Mouse (Mus musculus) layer of hippocampus, postnatal 36 days (tissue): ENCODE data around the gene Shisa9. TPM values are rescaled to one million over a fixed set of nuclear protein-coding genes. Genes with fewer than 3 reads are reported as not detected.
A peak's percentile ranks its signal among the peaks of the same experiment; 100 is the strongest.
"Not testable (repeated sequence)": the region's sequence is repeated elsewhere in the genome, so short reads cannot be mapped to it uniquely, and the experiment has no call there.

Experiments used
- DNase-seq, 2 experiments: peaks; one replicate each; pipeline ENCODE4 v3.0.0; 2022
- total RNA-seq, 2 experiments: library from RNA; stranded (reverse); gene quantifications; 2 replicates each; pipeline ENCODE4 v1.2.3; 2021

Shisa9 gene
- 10 to 100 TPM; 51.9 to 57.4 TPM for total RNA-seq

DNA sequence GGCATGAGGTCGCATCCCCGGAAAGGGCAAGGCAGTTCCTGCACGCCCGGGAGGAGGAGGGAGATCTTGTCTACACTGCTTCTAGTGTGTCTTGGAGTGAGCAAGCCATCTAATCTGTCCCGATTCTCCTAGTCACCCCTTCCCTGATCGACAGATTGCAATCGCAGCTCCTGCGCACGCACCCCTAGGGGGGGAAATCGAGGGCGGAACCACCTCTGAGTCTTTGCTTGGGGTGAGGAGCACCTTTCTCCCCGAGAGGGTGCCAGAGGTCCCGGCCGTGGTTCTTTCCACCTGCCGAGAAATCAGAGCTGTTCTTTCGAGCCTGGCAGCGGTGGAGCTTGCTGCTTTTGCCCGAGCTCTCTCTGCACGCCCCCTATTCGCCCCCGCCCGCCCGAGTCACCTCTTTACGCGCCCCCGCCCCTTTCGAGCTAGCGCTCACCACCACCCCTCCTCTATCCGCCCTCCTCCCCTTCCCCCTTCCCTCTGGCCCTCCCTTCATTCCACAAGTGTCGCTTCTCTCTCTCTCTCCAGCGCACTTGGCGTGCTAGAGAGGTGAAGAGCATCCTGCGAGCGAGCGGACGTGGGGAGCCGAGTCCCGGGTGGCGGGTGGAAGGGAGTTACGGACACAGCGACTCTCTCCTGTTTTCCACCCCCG, at the start of gene Shisa9:
TSS of gene Shisa9 (plus strand) at position 498 of the 655 bp plus-strand sequence.
- DNase-seq: peak; percentile 58 to 60

- peak; percentile 5 to 11 for DNase-seq
These were observed 43.4 kb upstream of the Shisa9 start for GRCm38 (mm10) chr16:11940477-11940876.

DNA sequence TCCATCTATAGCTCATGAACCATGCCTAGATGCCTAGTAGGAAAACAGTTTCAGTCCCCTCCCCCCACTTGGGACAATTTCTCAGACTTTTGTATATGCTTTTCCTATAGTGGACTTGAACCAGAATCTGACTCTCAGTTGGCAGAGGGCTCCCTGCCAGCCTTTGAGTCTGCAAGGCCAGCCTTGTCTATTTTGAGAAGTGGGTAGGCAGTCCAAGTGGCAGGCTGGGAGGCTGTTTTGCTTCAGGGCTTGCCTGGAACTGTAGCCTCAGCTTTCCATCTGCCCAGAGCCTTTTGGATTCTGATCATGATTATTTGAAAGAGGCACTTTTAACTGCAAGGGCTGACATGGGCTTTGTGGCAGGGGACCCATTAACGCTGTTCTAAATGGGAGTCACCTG, 23.2 kb upstream of the Shisa9 start:
- DNase-seq: peak; percentile 18 to 30

GRCm38 (mm10) chr16:11966041-11966440, 17.9 kb upstream of the Shisa9 start:
- no peak for DNase-seq

DNA sequence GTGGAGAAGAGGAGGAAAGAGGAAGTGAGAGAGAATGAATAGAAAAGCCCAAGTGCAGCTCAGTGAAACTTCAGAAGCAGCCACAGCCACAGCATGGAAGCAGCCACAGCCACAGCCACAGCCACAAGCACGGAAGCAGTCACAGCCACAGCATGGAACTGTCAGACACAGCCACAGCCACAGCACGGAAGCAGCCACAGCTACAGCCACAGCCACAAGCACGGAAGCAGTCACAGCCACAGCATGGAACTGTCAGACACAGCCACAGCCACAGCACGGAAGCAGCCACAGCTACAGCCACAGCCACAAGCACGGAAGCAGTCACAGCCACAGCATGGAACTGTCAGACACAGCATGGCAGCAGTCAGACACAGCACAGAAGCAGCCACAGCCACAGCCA, 17.1 kb upstream of the Shisa9 start:
- DNase-seq: not testable (repeated sequence)

DNA sequence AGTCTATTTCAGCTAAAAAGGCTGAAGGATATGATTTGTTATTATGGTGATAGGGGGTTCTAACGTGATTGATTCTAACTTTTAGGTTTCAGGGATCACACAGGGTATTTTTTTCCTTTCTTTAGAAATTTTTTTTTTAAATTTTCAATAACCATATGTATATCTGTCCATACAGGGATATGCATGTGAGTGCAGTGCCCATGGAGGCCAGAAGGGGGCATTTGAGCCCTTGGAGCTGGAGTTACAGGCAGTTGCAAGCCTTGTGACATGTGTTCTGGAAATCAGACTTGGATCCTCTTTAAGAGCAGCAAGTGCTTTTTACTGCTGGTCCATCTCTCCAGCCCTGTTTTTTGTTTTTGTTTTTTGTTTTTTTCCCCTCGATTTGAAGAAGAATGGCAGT, 16.3 kb upstream of the Shisa9 start:
- no peak for DNase-seq

- peak in 1 of 2 experiments; percentile 12 for DNase-seq
These were observed 10.2 kb upstream of the Shisa9 start for GRCm38 (mm10) chr16:11973707-11974106.

DNA sequence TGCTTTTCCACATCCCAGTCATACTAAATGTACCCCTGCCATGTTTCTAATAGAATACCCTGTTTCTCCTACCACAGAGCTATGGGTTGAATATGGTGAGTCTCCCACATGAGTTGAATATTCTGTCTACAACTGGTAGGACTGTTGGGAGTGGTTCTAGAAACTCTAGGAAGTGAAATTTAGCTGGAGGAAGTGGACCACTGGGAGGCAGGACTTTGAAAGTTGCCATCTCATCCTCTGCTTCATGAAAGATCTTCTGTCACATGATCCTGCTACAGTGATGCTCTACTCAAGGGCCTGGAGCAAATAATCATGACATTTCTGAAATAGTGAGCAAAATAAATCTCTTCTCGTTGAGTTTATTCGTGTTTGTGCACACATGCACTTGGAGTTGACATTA, 7.2 kb upstream of the Shisa9 start:
- no peak for DNase-seq

DNA sequence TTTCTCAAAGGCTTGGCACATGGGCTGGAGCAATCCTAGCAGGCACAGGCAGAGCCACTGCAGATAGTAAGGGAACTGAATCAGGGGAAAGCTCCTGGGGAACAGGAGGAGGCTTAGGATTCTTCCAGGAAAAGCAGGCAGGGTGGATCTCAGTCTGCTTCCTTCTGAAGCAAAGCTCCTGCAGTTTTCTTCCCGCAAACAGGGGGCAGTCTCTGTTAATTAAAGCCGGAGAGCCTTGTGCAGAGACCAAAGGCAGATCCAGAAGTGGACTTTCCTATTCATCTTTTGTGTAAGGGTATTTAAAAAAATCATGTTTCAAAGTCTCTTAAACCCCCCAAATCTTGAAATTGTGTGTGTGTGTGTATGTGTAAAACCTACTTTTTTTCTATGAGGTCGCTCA, 3.1 kb upstream of the Shisa9 start:
- peak; percentile 33 to 51 for DNase-seq

DNA sequence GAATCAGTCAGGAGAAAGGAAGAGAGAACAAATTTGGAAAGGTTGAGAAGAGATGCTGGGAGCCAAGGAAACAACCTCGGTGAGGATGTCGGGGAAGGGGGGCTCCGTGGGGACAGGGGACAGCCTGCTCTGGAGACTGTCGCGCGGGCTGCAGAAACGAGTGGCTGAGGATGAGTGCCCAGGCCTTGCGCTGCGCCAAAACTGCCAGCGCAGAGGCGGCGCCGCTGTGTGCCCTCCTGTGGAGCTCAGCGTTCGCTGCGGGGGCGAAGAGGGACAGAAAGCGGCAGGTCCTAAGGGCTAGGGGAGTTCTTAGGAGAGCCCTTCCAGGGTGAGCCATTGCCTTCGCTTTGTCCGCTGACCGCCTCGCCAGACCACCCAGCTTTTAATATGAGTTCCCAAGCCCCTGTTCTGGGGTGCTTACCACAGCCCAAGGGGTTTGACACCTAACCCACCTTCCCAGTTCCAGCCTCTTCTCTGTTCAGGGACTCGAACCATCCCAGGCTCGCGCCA, 752 bp upstream of the Shisa9 start:
- DNase-seq: no peak

- DNase-seq: peak in 1 of 2 experiments; percentile 56
These were observed 418 bp downstream of the Shisa9 start for GRCm38 (mm10) chr16:11984271-11984791.

DNA sequence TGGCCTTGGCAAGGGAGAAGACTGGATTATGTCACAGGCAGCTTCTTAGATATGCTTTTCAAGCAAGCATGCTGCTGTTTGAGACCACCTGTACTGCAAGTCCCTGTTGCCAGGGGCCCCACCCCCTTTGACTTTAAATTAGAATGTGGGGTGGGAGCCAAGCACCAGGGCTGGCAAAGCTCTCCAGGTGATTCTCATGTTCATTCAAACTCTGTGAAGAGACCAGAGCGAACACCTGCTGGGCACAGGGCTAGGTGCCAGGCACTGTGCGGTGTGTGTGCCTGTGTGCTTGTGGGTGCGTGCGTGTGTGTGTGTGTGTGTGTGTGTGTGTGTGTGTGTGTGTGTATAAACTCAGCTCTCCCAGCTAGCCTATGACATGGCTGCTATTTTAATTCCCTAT, 3.1 kb downstream of the Shisa9 start:
- DNase-seq: no peak

DNA sequence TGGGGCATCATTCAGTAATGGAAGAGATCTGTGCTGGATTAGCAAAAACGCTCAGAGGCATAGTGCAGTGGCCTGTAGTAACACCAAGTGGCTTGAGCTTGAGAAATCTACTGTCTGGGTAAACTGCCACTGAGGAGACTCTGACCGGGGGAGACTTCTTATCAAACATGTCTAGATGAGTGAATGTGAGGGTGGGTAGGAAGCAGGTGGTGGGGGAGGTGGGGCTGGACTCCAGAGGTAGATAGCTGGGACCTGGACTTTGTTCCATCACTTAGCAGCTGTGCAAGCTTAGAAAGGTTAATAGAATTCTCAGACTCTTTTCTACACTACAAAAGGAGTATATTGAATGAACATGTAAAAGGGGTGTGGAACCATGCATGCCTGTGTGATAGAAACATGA, 21.3 kb downstream of the Shisa9 start:
- DNase-seq: no peak

GRCm38 (mm10) chr16:12010136-12010535, 26.2 kb downstream of the Shisa9 start:
- DNase-seq: no peak

DNA sequence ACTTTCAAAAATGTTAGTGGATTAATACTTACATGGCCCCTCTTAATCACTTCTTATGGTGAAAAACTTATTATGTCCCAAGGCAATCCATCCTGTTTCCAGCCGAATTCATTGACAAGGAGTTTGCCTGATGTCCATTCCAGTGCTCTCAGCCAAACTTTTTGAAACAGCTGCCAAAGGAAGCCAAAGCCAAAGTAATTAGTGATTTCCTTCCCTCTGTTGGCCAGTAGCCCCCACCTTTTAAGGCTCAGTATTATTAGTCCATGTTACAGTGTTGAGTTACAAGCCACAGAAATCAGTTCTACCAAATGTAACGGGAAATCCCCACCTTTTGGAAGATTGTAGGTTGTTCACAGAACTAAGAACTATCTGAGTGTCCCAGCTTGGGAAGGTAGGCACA, 28.8 kb downstream of the Shisa9 start:
- no peak for DNase-seq

DNA sequence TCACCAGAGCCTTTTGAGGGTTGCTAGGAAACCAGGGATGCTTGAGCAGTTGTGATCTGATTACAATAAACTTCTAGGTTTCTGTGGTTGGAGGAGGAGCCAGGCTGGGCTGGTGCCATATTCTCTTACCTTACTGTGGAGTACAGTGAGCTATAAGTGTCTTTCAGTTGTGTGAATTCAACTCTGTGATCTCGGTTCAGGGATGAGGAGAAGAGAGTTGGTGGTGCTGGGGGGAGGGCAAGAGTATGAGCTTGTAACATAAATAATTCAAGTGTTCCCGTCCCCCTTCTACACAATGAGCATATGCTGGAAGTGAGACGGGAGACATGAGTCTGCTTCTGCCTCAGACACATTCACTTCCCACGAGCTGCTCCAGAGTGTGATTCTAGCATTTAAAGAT, 30.6 kb downstream of the Shisa9 start:
- no peak for DNase-seq

- DNase-seq: no peak
These were observed 34.2 kb downstream of the Shisa9 start for GRCm38 (mm10) chr16:12017921-12018618.

DNA sequence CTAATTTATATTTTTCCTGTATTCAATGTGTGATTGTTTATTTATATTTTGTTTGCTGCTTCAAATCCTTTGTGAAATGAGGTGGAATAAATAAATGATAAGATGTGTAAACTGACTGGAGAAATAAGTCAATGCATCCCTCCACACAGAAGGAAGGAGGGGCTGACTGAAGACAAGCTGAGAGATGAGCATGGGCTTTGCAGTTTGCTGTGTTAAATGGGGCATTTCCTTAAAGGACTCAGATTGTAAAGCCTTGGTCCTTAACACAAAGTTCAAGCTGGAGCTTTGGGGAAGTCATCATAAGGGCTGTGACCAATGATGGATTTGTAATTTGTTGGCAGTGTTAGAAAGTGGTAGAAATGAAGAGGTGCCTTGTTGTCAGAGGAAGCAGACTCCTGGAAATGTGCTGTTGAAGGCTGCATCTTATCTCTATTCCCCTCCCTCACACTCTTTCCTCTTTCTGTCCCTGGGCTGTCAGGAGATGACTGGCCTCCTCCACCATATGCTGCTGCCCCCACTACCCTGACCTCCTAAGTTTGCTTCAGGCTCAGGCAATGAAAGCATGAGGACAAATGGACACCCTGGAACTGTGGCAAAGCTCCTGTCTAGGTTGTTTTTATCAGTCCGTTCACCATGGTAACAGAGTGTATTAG, 36.3 kb downstream of the Shisa9 start:
- DNase-seq: no peak

GRCm38 (mm10) chr16:12032441-12032840, 48.5 kb downstream of the Shisa9 start:
- DNase-seq: no peak

GRCm38 (mm10) chr16:12034868-12035267, 51.0 kb downstream of the Shisa9 start:
- DNase-seq: no peak

DNA sequence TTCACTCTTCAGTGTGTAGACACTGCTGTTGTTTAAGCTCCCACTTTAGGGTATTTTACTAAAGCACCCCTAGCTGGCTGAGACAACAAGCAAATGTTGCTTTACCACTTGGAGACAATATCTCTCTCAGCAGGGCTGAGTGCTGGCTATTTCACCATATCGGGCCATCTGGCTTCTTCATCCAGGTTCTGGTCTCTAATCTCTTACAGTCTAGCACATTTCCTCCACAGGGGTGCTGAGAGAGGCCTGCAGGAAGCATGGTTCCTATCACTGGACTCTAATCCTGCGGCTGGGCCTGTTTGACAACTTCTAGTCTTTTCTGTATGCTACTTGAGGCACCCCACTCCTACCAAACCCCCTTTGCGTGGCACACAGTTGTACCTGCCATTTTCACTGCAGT, 51.7 kb downstream of the Shisa9 start:
- no peak for DNase-seq

DNA sequence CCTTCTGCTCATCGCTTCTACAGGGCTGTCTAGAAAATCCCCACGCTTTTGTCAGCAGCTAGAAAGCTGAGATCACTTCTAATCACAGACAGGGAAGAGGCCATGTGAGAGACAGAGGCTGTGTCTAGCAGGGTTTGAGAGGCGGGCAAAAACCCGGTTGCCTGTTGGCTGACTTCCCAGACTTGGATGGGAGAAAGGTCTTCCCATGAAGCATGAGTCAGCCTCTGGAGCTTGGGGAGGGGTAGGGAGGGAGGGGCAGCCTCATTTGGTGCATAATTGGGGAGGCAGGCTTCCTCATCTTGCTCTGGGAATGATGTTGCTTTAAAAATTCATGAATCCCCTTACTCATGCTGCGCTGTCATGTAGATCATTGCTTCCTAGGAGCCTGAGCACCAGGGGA, 57.0 kb downstream of the Shisa9 start:
- DNase-seq: peak; percentile 38 to 44

GRCm38 (mm10) chr16:12052051-12052450, 68.1 kb downstream of the Shisa9 start:
- no peak for DNase-seq
